Mouse (Mus musculus): Measurements from ENCODE around the gene 1110025L11Rik.

GRCm38 (mm10) chr16:89013973-89014372 is 49.8 kb downstream of the 1110025L11Rik start:
- TF ChIP-seq CTCF (IDR thresholded peaks at IDR 0.05; ENCODE audit: low read depth, low read length) (no peak), POLR2A (IDR thresholded peaks at IDR 0.05; ENCODE audit: borderline replicate concordance, low read depth, low read length) (no peak)
